Mouse (Mus musculus): ENCODE results near the gene Itga4.

Gene Itga4

GRCm38 (mm10) chr2:79267181-79267580, 12.0 kb downstream of the Itga4 start:
- no peak for DNase-seq

DNA sequence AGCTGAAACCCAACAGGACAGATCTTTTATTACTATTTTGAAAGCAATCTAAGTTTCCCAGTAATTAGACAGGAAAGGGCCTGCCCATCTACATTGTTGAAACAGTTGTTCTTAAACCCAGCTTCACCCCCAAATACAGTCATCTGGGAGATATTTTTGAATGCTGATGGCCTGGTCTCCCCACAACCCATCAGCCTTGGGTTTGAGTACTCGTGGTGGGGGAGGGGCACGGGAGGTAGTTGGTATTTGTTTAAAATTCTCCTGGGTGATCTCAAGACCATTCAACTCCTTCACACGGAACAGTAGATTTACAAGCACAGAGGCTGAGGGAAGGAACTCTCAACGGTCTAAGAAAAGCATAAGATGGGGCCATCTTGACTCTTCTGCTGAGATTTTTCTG, 13.6 kb downstream of the Itga4 start:
- no peak for DNase-seq

DNA sequence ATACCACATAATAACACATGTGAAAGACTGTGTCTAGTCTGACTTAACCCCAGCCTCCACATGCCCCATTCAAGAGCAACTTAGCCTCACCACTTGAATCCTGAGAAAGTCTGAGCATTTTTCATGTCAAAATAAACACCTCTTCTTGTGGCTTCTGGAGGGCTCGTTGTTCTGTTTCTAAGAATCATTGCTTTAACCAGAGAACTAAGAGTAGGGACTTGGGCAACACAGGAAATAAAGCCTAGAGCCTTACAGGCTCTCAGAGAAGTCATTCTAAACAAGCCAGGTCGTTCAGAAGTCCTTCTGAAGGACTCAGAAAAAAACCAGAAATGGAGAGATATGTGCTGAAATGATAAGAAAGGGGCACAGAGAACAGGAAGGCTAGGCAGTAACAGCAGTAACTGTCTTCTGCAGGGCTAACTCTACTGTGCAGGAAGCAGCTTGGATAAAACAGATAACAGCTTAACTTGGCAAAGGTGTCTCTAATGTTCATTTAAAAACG, 14.9 kb downstream of the Itga4 start:
- DNase-seq: no peak

DNA sequence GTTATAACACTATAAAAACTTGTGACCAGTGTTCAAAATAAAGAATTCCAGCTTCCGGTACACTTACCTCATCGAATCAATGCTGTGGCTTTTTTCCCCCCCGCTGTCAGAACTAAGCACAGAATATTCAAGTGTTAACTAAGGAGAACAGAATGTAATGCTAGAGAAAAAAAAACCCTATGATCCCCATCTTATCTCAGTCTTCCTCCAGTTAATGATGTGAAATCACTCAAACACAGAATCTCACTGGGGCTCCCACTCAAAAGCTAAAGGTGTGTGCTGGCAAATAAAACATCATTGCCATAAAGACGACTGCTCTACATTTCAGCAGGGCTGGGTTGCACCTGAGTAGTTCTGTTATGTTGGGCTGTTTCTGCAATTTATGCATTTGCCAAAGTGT, 16.6 kb downstream of the Itga4 start:
- no peak for DNase-seq

- no peak for DNase-seq
Measured at GRCm38 (mm10) chr2:79278581-79278980, 23.4 kb downstream of the Itga4 start.

DNA sequence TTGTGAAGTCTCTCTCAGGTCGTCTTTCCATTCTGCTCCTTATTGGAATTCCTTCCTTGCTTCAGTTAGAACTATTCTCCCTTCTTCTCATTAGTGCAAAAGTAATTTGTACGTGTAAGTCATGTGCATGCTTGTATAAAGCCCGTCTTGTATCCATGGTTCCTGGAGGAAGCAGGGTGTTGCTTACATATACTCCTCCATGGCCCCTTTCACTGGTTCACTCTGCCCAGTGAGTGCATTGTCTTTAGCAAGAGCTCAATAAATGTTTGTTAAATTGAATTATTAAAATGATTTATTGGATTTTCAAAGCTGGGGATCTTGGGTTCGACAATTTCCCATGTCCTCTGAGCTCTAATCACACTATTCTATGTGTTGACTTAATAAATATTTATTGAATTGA, 29.0 kb downstream of the Itga4 start:
- no peak for DNase-seq

- no peak for DNase-seq
Measured at GRCm38 (mm10) chr2:79290149-79290548, 34.9 kb downstream of the Itga4 start.

DNA sequence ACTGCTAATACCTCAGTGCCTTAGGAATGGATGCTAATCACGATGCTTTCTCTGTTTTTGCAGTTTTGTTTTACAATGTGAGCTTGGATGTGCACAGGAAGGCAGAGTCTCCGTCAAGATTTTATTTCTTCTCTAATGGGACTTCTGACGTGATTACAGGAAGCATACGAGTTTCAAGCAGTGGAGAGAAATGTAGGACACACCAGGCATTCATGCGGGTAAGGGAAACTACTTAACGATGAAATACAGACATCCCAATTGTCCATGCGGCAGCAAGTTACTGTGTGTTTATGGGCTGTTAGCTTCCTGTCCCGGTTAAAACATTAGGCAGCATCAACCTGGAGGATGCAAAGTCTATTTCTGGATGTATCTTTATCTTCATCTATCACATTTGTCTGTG, 36.7 kb downstream of the Itga4 start:
- DNase-seq: no peak

DNA sequence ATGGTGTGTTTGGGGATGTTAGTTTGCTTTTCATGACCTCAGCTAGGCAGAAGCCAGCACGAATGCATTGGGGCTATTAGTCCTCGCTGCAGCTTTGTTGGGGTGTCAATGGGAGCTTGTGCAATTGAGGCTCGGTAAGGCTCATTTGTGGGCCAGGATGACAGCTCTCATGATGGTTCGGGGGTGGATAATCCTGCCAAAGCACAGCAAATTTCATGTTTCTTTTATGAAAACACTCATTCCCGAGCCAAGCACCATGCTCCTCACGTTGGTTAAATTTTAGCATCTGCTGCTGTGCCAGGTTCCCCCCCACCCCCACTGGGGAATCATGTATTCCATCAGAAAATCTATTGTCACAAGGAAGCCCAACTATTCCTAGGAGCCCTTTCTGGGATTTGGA, 37.2 kb downstream of the Itga4 start:
- DNase-seq: no peak

- no peak for DNase-seq
Measured at GRCm38 (mm10) chr2:79302398-79302797, 47.2 kb downstream of the Itga4 start.

- DNase-seq: no peak
Measured at GRCm38 (mm10) chr2:79307549-79307948, 52.3 kb downstream of the Itga4 start.

DNA sequence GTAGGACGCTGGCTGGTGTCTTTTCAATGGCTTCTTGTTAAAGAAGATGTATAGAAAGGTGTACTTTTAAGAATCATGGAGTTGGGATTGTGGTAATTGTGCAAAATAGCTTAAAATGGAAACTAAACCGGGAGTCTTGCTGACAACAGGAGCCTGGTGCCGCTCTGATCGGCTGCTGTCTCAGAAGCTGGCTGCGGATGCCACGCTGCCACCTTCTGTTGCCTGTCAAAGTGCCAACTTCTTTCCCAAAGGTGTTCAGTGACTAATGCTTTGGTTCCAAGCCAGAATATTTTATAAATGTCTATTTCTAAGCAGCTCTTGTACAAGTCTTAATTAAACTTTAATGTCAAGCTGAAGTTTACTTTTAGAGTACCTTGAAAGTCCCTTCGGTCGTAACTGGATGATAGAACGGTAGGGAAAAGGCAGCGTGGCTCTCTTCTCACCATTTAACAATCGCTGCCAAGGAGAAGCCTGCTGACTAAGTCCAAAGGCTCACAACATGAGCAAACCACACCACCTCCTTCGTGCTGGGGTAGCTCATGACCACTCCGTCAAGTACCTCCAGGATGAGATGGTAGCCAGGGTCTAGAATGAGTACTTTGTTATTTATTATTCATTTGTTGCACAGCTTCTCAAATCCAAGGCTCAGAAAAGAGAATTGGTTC, 54.4 kb downstream of the Itga4 start:
- no peak for DNase-seq

DNA sequence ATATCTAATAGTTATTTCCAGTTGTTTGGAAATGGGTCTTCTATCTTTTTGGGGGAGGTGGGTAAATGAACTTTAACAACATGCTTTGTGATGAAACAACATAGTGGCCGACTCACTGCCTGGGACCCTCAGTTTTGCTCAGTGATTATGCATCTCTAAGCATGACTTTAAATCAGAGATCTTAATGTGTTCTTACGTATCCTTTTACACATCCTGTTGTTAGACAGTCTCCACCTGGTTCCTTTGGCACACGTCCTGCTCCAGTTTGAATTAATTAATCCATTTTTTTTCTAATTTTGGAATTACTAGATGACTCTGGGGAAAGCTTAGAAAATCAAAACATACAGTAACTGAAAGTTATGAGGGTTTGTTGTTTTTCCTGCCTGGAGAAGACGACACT, 57.3 kb downstream of the Itga4 start:
- DNase-seq: no peak

DNA sequence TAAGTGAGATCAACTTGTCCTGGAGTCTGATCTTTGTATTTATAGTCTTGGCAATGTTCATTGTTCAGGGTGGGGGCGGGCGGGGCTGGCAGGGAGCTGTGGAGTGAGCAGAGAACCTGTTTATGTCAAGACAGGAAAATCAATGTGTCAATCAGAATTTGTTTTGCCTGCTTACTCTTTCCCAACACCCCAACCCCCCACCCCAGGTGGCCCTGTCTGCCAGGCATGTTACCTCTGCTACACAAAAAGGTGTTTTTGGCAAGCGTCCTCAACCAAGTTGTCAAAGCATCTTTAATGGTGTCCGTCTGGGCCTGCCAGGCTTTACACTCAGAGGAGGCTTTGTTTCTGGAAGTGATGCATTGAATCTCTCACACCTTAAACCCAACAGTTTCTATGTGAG, 59.9 kb downstream of the Itga4 start:
- no peak for DNase-seq

GRCm38 (mm10) chr2:79316182-79316880, 61.1 kb downstream of the Itga4 start:
- no peak for DNase-seq

DNA sequence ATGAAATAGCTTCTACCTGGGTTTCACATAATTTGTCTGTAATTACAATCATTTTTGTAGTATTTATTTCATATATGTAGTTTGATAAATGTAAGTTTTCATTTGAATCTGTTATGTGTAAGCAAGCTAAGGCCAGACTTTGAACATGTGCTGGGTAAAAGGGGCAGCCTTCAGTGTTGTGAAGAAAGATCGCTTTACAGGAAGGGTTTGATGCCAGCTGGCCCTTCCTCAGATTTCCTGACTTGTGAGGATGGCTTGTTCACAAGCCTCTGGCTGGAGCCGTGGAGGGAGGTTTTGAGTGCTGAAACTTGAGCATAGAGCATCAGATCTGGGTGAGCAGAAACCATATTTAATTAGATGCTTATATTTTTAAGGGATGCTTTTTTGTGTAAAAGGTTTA, 72.9 kb downstream of the Itga4 start:
- no peak for DNase-seq

GRCm38 (mm10) chr2:79334661-79335060, 79.4 kb downstream of the Itga4 start:
- DNase-seq: no peak

DNA sequence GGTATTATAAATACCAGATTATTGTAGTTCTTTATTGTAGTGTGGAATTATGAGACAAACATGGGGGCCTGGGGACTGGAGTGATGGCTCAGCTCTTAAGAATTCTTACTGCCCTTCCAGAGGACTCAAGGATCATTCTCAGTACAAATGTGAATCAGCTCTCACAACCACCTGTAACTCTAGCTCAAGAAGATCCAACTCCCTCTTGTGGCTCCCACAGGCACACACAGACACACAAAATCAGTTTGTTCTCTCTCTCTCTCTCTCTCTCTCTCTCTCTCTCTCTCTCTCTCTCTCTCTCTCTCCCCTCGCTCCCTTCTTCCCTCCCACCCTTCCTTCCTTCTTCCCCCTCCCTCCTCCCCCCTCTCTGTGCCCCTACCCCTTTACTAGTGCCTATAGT, 80.9 kb downstream of the Itga4 start:
- no peak for DNase-seq

- no peak for DNase-seq
Measured at GRCm38 (mm10) chr2:79339003-79339402, 83.8 kb downstream of the Itga4 start.

- DNase-seq: no peak
Measured at GRCm38 (mm10) chr2:79343115-79343514, 87.9 kb downstream of the Itga4 start.

DNA sequence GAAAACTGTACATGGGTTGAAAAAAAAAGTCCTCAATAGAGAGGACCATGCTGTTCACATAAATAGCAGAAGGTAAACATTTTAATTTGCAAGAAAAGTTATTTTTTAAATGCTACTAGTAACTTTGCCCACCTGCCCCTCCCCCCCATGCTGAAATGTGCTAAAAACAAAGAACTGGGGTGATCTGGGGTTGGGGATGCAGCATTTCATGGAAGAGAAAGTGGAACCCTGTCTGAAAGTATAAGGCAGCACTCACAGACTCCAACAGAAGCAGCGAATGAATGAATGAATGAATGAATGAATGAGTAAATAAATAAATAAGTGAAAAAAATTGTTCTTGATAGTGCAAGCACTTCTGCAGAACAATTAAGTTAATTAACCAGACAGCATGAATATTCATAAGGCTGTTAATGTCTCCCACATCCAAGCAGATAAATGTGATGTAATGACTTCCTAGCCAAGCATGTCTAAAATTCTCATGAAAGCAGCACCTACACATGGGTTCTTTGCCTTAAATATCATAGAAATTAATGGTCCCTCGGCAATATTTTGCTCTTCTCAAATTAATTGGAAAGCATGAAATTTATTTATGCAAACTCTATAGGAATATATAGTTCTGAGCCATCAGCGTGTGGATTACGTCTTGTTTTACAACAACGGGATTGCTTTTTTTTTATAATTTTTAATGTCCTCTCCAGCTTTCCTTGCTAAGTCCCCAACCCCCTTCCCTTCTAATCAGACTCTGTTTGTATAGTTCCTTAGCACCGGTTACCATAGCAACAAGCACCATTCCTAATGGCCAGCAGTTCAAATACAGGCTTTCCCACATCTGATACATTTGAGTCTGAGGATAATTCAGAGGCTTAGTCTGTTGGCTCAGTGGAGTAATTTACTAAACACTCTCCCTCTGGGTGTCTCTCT, 96.2 kb downstream of the Itga4 start:
- DNase-seq: no peak

DNA sequence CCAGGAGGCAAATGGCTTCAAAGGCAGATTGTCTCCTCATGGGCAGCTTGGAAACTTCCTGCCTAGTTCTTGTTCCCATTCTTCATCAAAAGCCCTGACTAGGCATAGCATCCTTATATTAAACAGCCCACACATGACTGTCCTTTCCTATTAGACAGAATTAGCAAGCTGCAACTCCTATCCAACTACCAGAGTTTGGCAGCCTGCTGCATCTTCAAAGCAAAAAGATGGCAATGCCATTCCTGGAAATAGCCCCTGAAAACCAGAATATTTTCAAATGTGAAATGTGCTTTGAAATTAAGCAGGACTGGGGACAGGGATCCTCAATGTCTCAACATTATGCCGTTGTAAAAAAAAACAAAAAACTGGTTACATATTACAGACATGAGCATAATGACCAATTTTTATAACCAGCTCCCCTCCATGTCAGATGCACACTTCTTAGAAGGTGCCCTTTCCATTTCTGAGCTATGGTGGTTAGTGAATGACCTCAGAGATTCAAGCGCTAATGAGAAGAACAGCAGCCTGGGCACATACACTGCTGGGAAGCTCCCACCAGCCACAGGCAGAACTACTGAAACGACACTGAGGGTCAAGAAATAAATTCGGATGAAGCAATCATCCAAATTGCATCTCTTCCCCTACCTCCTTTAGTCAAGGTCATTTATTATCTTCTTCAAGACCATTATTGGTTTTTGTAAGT, 97.0 kb downstream of the Itga4 start:
- DNase-seq: no peak

DNA sequence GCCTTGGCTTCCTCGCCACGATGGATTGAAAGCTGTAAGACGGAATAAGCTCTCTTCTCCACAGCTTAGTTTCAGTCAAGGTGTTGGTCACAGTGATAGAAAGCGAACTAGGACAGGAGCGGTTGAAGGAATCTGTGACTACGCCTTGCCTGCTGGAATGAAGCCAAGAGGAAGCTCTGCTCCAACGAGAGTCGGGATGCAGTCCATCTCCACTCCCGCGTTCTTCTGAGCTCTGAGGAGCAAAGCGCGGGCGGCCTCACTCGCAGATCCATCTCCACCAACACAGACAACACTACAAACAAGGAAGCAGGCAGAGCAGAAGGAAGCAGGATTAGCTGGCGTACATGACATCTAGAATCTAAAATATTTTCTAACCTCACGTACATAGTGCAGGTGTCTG, 99.5 kb downstream of the Itga4 start:
- DNase-seq: no peak
